Mouse (Mus musculus) lung, embryonic 14.5 days (tissue): ENCODE measurements at regions not wholly inside any gene's neighbourhood (a gene's known extent, or its start where the extent isn't known, plus 50 kb on each side); places are given as distances from the start of the nearest gene placed in this dataset.

ENCODE experiments used
- ATAC-seq: fragments of 200-750 bp; cut with Nextera tagmentation; 2 replicates; pipeline ENCODE4 v1.8.0; 2017; ENCODE audit warnings: mild to moderate bottlenecking, moderate TSS enrichment, moderate library complexity; ENCODE audit not compliant: insufficient read depth
- DNase-seq: peaks from one replicate; pipeline ENCODE4 v3.0.0-alpha.2; 2015
- H3K27ac ChIP-seq: fragments of 300-500 bp; sonication (generic); 2 replicates; pipeline ENCODE4 v1.5.1; 2014; ENCODE audit warnings: low read depth, mild to moderate bottlenecking, moderate library complexity
- H3K27me3 ChIP-seq: fragments of 300-500 bp; sonication (generic); 2 replicates; pipeline ENCODE4 v1.6.1; 2014; ENCODE audit warnings: low read length, control low read depth; ENCODE audit not compliant: insufficient read depth
- H3K36me3 ChIP-seq: fragments of 300-500 bp; sonication (generic); 2 replicates; pipeline ENCODE4 v1.6.1; 2014; ENCODE audit warnings: control low read depth; ENCODE audit not compliant: insufficient read depth
- H3K4me1 ChIP-seq: fragments of 300-500 bp; sonication (generic); 2 replicates; pipeline ENCODE4 v1.6.1; 2014; ENCODE audit warnings: antibody characterized with exemption, control low read depth; ENCODE audit not compliant: insufficient read depth
- H3K4me2 ChIP-seq: fragments of 300-500 bp; sonication (generic); 2 replicates; pipeline ENCODE4 v1.6.1; 2014; ENCODE audit warnings: mild to moderate bottlenecking
- H3K4me3 ChIP-seq: fragments of 300-500 bp; sonication (generic); 2 replicates; pipeline ENCODE4 v1.5.1; 2014; ENCODE audit warnings: low read depth, low read length
- H3K9ac ChIP-seq: fragments of 300-500 bp; sonication (generic); 2 replicates; pipeline ENCODE4 v1.6.1; 2014
- H3K9me3 ChIP-seq: fragments of 300-500 bp; sonication (generic); 2 replicates; pipeline ENCODE4 v1.6.1; 2016; ENCODE audit warnings: low read depth, low read length, control low read depth
- CTCF ChIP-seq: IDR thresholded peaks from 2 replicates; pipeline ENCODE4 v1.5.1; 2016; ENCODE audit warnings: antibody characterized with exemption, low read depth
- WGBS: fragments of 180-500 bp; shearing (Covaris S2); extraction: QIAGEN DNeasy Blood & Tissue Kit; methylation state at CpG from one replicate; pipeline ENCODE4 v1.1.7; 2014; 5-methylcytosine and 5-hydroxymethylcytosine counted together

DNA sequence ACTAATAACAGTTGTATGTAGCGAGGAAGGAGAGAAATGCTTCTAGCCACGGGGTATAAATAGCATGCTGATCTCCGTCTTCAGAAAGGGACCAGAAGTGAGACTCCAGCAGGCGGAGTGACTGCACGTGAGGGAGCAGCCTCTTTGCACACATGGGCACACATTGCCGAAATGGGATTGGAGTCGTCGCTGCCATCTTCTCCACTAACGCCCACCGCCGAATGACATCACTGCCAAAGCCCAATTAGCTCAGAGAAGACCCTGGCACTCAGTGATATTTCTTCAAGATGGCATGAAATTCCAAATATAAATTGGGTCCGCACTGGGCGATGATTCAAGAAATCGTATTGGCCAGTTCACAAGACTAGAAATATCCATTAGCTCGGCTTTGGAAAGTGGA lies 220.9 kb upstream of the Nr4a3 start:
- H3K4me1 ChIP-seq = no peaks in the 10 kb centered on the region
- no peak overlapping the region for H3K9ac ChIP-seq
- no peak overlapping the region for H3K4me2 ChIP-seq
- no peaks in the 10 kb centered on the region for H3K36me3 ChIP-seq
- no peak for ATAC-seq
- no peaks in the 10 kb centered on the region for H3K27me3 ChIP-seq
- no peaks in the 10 kb centered on the region for H3K9me3 ChIP-seq
- no peak overlapping the region for H3K27ac ChIP-seq
- no peak for DNase-seq
- WGBS = 84% methylated on average over 15 of the region's 15 CpGs
- H3K4me3 ChIP-seq = no peak overlapping the region
- TF ChIP-seq CTCF = no peak

DNA sequence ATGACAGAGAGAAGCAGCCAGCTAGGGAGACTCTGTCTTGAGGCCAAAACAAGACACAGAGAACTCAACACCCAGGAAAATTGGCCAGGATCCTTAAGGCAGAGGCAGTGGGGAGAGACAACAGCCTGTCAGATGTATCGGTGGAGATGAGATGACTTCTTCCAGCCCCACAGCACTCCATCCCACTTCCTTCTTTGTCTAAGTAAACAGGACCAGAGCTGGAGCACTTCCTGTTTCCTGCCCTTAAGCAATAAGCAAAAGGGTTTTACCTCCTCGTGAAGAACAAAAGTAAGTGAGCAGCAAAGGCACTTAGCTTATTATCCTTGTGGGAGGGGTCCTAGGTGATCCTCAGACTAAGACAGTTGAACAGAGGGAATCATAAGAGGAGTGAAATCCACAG lies 212.0 kb upstream of the Nr4a3 start:
- no peak for DNase-seq
- Histone ChIP-seq H3K36me3 (no peaks in the 10 kb centered on the region), H3K4me2 (no peak overlapping the region), H3K27ac (no peak overlapping the region), H3K9ac (no peak overlapping the region), H3K27me3 (no peaks in the 10 kb centered on the region), H3K4me1 (no peaks in the 10 kb centered on the region), H3K9me3 (no peaks in the 10 kb centered on the region), H3K4me3 (no peak overlapping the region)
- no peak for TF ChIP-seq CTCF
- WGBS = 26% methylated on average over 2 of the region's 2 CpGs
- ATAC-seq = no peak

DNA sequence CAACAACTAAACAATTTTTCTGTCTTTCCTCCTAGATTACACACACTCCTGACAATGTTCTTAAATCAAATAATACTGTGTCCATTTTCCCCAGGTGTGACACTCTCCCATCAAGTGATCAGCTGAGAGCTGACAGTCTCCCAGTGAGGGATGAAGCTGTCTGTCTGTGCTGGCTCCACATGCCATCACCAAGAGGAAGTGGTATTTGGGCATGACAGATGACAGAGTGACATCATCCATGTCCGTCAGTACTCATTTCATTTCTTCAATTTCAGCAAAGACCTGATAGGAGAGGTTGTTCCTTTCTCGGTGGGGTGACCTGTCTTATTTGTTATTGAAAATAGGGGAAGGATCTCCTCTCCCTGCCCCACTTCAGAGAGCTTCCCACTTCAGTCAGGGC lies 206.5 kb upstream of the Nr4a3 start:
- WGBS = 69% methylated on average over 2 of the region's 2 CpGs
- no peaks in the 10 kb centered on the region for H3K4me1 ChIP-seq
- H3K36me3 ChIP-seq = no peaks in the 10 kb centered on the region
- H3K4me3 ChIP-seq = no peak overlapping the region
- TF ChIP-seq CTCF = no peak
- no peak overlapping the region for H3K4me2 ChIP-seq
- DNase-seq (no peak), ATAC-seq (no peak)
- H3K9ac ChIP-seq = no peak overlapping the region
- H3K9me3 ChIP-seq = no peaks in the 10 kb centered on the region
- no peaks in the 10 kb centered on the region for H3K27me3 ChIP-seq
- H3K27ac ChIP-seq = no peak overlapping the region

DNA sequence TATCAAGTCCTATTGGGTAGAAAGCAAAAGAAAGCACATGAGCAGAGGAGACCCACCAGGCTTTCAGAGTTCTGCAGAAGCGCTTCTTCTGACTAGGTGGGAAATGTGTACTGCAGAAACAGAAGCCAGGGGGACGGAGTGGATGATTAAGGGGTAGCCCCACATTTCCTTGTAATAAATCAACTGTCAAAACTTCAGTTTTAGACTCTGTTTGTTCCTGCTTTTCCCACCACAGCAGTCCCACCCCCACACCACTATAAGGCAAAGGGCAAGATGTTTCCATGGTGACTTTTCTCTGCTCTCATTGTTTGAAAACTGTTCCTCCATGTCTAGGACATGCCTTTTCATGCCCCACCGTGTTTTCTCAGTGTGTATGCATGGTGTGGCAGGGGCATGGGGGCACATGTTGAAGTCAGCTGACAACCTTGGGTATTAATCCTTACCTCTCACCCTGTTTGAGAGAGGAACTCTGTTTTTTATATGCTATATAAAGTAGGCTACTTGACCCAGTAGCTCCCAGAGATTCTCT lies 202.8 kb upstream of the Nr4a3 start:
- Histone ChIP-seq H3K4me2 (no peak overlapping the region), H3K4me3 (no peak overlapping the region), H3K9me3 (no peaks in the 10 kb centered on the region), H3K27ac (no peak overlapping the region), H3K4me1 (peaks cover 3% of the 10 kb centered on the region; the same call in 1 of the 2 replicates), H3K36me3 (no peaks in the 10 kb centered on the region), H3K27me3 (no peaks in the 10 kb centered on the region), H3K9ac (no peak overlapping the region)
- TF ChIP-seq CTCF = no peak
- ATAC-seq = no peak
- 60% methylated on average over 3 of the region's 3 CpGs for WGBS
- DNase-seq = no peak

DNA sequence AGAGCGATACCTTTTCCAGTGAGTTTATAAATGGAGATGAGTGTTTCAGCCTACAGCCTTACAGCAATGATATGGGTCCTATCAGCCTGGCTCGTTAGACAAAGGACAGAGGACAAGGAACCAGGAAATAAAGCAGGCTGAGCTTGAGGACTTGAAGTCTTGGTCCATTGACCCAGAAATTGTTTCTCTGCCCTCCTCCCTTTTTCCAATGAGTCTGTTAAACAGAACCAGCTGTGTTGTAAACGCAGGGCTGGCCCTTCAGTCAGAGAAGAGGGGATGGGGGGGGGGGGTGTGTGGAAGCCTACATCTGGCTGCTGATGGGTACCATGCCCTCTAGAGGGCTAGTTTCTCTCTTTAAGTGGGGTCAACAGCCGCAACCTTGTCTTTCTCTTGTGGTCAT lies 199.7 kb upstream of the Nr4a3 start:
- Histone ChIP-seq H3K4me1 (peaks cover 3% of the 10 kb centered on the region; the same call in 1 of the 2 replicates), H3K9ac (no peak overlapping the region), H3K4me3 (no peak overlapping the region), H3K27ac (no peak overlapping the region), H3K4me2 (no peak overlapping the region), H3K9me3 (no peaks in the 10 kb centered on the region), H3K27me3 (no peaks in the 10 kb centered on the region), H3K36me3 (no peaks in the 10 kb centered on the region)
- WGBS = 61% methylated on average over 4 of the region's 4 CpGs
- TF ChIP-seq CTCF = no peak
- no peak for DNase-seq
- no peak for ATAC-seq

DNA sequence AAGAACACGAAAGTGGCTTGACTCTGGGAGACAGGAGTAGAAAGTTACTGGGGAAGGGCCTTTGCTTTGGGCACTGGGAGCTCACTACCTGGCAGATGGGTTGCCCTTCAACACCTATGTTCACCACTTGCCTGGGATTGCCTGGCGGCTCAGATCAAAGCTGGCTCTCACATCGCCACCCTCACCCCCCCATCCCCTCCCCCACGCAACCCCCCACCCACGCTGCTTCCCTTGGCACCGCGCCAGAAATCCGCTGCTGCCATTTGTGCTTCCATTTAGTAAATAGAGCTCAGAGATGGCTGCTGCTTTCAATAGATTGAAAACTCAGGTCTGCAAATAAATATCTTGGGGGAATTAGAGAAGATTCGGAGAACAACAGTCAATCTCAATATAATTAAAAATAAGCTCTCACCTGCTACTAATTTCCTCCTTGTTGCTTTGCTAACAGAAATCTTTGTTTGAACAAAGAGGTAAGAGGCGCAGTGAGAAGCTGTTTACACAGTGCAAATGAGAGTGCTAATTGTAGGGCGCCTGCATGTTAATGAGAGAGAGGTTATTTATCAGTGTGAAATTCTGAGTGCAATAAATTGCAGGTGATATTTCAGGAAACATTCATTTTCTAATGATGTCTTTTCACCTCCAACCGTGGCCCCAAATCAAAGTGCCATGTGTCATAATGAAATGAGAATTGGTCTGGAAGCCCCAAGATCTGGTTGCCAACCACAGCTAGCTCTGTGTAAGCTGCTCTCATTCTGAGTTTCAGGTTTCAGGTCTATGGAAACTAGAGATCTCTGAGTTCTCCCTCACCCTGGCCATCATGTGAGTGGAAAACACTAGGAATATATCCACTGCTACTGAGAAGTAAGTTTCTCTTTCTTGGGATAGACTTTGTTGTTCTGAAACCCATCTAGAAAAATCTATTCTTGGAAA lies 198.3 kb upstream of the Nr4a3 start:
- H3K9ac ChIP-seq = no peak overlapping the region
- ATAC-seq (no peak), DNase-seq (peak; percentile 38)
- no peak for TF ChIP-seq CTCF
- 0 out of 2 replicates have a peak overlapping the region, but pooled peaks have one; percentile 7 for H3K4me2 ChIP-seq
- no peaks in the 10 kb centered on the region for H3K36me3 ChIP-seq
- H3K4me1 ChIP-seq = peaks cover 3% of the 10 kb centered on the region; the same call in 1 of the 2 replicates
- no peaks in the 10 kb centered on the region for H3K9me3 ChIP-seq
- 34% methylated on average over 12 of the region's 12 CpGs for WGBS
- no peaks in the 10 kb centered on the region for H3K27me3 ChIP-seq
- no peak overlapping the region for H3K27ac ChIP-seq
- H3K4me3 ChIP-seq = no peak overlapping the region

DNA sequence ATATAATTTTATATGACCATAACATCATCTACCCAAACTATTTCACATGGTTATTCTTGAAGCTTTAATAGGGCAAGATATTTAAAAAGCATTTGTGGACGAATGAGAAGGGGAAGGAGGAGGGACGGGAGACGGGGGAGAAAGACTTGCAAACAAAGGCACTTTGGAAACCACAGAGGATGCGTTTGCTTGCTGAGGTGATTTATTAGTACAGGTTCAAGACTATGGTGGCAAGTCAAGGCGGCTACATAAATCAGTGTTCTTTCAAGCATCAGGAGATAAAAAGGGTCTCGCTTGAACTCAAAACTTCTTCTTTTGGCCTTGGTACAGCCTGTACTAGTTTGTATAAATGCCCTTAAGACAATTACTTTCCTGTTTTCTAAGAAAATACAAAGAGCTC lies 183.8 kb upstream of the Nr4a3 start:
- Histone ChIP-seq H3K27ac (no peak overlapping the region), H3K9me3 (no peaks in the 10 kb centered on the region), H3K9ac (no peak overlapping the region), H3K27me3 (no peaks in the 10 kb centered on the region), H3K4me3 (no peak overlapping the region), H3K36me3 (no peaks in the 10 kb centered on the region), H3K4me1 (no peaks in the 10 kb centered on the region), H3K4me2 (no peak overlapping the region)
- no peak for TF ChIP-seq CTCF
- no peak for DNase-seq
- no peak for ATAC-seq
- 45% methylated on average over 6 of the region's 6 CpGs for WGBS
